Mouse (Mus musculus): ENCODE measurements around the gene Gm10309. TPM values are rescaled to one million over a fixed set of nuclear protein-coding genes. Genes with fewer than 3 reads are reported as not detected.

Gene Gm10309
- polyA plus RNA-seq, 1 experiment = not detected

DNA sequence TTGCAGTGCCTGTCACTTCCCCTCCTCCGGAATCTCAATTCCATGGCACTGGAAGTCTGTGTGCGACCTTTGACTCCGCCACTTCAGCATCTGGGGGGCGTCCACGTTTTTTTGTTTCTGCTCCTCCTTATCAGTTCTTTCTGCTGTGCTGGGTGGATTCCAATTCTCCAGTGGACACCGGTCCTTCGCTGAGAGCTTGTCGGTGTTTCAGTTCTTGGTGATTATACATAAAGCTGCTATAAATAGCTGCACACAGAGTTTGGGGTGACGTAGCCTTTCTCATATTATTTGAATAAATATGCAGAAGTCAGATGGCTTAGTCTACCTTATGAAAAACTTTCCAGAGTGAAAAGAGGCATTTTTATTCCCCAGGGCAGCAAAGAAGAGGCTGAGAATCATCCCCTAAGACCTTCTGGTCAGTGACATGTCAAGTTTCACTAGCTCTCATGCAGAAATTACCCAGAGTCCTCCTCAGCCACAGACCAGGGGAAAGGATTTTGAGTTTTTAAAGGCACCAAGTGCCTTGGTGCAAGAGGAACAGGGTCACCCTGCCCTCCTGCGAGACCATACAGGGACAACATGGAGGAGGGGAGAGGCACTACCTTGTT, 37.6 kb downstream of the Gm10309 start:
- H3K27ac ChIP-seq (ENCODE audit: insufficient read depth, low read length) = no peak overlapping the region

DNA sequence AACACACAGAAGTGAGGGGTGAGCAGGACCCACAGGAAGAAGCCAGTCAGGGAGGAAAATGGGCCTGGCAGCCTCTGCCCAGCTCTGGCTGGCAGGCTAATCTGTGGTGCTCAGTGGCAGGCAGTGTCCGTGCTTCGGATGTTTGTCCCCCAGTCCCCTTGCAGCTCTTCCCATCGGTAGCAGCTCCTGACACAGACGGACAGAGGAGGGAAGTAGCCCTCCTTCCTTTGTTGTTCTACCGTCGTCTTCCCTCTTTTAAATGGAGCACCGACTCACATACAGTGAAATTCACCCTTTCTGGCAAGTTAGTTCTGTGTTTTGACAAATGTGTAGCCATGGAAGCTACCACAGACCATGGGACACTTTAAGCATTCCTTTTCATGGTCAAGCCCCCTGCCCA, 38.2 kb downstream of the Gm10309 start:
- Histone ChIP-seq H3K4me1 (ENCODE audit: control insufficient read depth, insufficient read depth, low read length) (peaks cover 6% of the 10 kb centered on the region; the same call in 1 of the 2 replicates), H3K27ac (ENCODE audit: insufficient read depth, low read length) (no peak overlapping the region)
- TF ChIP-seq CTCF (IDR thresholded peaks at IDR 0.05; ENCODE audit: extremely low read depth, insufficient read depth, low read length) (no peak), POLR2A (IDR thresholded peaks at IDR 0.05; ENCODE audit: extremely low read depth, insufficient read depth, low read length) (no peak)

More for the DNA sequence above, 37.6 kb downstream of the Gm10309 start:
- TF ChIP-seq CTCF (IDR thresholded peaks at IDR 0.05; ENCODE audit: extremely low read depth, insufficient read depth, low read length) (no peak), POLR2A (IDR thresholded peaks at IDR 0.05; ENCODE audit: extremely low read depth, insufficient read depth, low read length) (no peak)
- no peak overlapping the region for H3K4me3 ChIP-seq (ENCODE audit: insufficient read depth, low read length)
- H3K4me1 ChIP-seq (ENCODE audit: control insufficient read depth, insufficient read depth, low read length) = peaks cover 6% of the 10 kb centered on the region; the same call in 1 of the 2 replicates

DNA sequence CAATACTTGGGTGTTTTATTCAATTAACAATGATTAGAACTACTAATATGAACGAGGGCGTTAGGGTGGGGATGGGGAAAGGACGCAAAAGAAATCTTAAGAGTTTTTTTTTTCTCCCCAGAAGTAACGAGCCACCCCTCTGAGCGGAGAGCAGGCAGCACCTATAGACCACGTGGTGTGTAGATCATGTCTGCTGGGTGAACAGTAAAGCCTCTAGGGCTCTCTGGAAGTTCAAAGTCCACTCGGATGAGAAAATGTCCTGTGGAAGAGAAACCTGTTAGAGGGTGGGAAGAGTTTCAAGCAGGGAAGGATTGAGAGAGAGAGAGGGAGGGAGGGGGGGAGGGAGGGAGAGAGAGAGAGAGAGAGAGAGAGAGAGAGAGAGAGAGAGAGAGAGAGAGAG, 38.6 kb downstream of the Gm10309 start:
- Histone ChIP-seq H3K4me1 (ENCODE audit: control insufficient read depth, insufficient read depth, low read length) (peaks cover 6% of the 10 kb centered on the region; the same call in 1 of the 2 replicates), H3K4me3 (ENCODE audit: insufficient read depth, low read length) (no peak overlapping the region), H3K27ac (ENCODE audit: insufficient read depth, low read length) (no peak overlapping the region)
- TF ChIP-seq POLR2A (IDR thresholded peaks at IDR 0.05; ENCODE audit: extremely low read depth, insufficient read depth, low read length) = no peak
- TF ChIP-seq CTCF (IDR thresholded peaks at IDR 0.05; ENCODE audit: extremely low read depth, insufficient read depth, low read length) = no peak

More for the DNA sequence above, 38.2 kb downstream of the Gm10309 start:
- H3K4me3 ChIP-seq (ENCODE audit: insufficient read depth, low read length) = no peak overlapping the region

DNA sequence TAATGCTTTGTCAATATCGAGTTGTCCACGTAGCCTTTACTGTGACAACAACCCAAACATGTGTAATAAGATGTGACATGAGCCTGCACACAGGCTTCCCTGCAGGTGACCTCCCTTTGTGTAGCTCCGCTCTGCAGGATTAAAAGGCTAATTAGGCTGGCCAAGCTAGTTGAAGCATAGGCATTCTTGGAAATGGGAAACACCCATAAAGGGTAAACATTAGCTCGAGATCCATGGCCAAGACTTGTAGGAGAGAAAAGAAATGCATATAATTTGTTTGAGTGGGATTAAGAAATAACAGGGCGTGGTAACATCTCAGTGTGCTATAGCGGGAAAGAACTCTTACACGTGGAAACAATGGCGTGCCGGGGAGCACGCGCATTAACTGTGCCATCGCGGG, 39.2 kb downstream of the Gm10309 start:
- TF ChIP-seq POLR2A (IDR thresholded peaks at IDR 0.05; ENCODE audit: extremely low read depth, insufficient read depth, low read length) = no peak
- TF ChIP-seq CTCF (IDR thresholded peaks at IDR 0.05; ENCODE audit: extremely low read depth, insufficient read depth, low read length) = no peak
- Histone ChIP-seq H3K4me1 (ENCODE audit: control insufficient read depth, insufficient read depth, low read length) (peaks cover 6% of the 10 kb centered on the region; the same call in 1 of the 2 replicates), H3K4me3 (ENCODE audit: insufficient read depth, low read length) (no peak overlapping the region), H3K27ac (ENCODE audit: insufficient read depth, low read length) (no peak overlapping the region)

DNA sequence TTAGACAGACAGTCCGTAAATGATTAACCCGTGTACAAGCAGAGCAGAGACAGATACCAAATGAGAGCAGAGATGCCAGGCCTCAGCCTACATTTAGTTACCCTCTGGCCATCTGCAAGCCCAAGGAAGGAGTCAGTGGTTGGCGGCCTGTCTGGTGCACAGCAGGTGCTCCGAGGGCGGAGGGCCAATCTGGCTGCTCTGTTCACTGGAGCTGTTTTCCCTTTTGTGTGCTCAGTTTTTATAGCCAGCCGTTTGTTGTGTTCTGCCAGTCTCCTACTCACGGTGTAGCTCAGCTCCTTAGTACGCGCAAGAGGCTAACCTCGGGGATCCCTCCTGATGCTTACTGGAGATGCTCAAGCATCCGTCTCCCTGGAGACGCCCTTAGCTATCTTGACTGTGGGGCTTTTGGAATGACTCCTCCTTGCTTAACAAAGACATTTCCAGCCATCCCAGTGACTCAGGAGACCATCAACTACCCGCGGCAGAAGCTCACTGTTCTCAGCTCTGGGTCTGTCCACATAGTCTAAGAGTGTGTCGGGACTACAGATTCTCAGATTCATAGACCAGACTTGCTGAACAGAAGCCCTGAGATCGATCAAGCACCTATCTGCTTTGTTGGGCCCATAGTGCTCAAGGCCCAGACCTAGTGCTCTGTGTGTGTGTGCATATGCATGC, 40.2 kb downstream of the Gm10309 start:
- Histone ChIP-seq H3K4me3 (ENCODE audit: insufficient read depth, low read length) (no peak overlapping the region), H3K4me1 (ENCODE audit: control insufficient read depth, insufficient read depth, low read length) (peaks cover 6% of the 10 kb centered on the region; the same call in 1 of the 2 replicates), H3K27ac (ENCODE audit: insufficient read depth, low read length) (no peak overlapping the region)
- TF ChIP-seq POLR2A (IDR thresholded peaks at IDR 0.05; ENCODE audit: extremely low read depth, insufficient read depth, low read length) (no peak), CTCF (IDR thresholded peaks at IDR 0.05; ENCODE audit: extremely low read depth, insufficient read depth, low read length) (no peak)

DNA sequence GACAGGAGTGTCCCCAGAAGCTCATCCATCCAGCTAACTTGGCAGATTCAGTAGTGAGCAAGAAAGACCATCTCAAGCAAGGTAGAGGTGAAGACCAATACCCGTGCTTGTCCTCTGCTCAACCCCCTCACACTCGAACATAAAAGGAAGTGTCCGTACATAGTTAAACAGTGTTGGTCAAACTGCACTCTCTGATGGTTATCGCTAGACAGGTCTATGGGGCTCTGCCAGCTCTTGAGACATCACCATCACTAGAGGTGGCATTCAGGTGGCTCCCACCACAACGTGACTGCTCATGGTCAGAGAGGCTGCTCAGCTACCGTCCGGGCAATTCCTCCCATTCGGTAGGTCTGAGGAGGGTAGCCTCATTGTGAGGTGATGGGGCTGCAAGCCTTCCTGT, 40.8 kb downstream of the Gm10309 start:
- peaks cover 6% of the 10 kb centered on the region; the same call in 1 of the 2 replicates for H3K4me1 ChIP-seq (ENCODE audit: control insufficient read depth, insufficient read depth, low read length)
- TF ChIP-seq CTCF (IDR thresholded peaks at IDR 0.05; ENCODE audit: extremely low read depth, insufficient read depth, low read length) (no peak), POLR2A (IDR thresholded peaks at IDR 0.05; ENCODE audit: extremely low read depth, insufficient read depth, low read length) (no peak)
- H3K4me3 ChIP-seq (ENCODE audit: insufficient read depth, low read length) = no peak overlapping the region
- H3K27ac ChIP-seq (ENCODE audit: insufficient read depth, low read length) = no peak overlapping the region

DNA sequence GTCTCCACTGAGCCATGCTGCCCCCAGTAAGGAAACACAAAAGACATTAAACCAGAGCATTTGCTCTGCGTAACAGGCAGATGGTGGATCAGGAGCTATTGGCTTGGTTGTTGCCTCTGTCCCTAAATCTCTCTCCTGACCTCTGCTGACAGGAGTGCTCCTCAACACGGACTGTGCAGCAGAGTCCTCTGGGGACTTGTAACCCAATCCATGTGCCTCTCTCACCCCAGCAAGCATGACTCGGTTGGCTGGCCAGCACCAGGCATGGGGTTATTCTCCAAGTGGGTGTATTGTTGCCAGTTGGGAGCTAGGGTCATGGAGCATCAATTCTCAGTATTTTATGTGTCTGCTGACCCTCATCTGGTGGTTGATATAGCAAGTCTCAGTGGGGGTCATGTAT, 41.7 kb downstream of the Gm10309 start:
- peaks cover 6% of the 10 kb centered on the region; the same call in 1 of the 2 replicates for H3K4me1 ChIP-seq (ENCODE audit: control insufficient read depth, insufficient read depth, low read length)
- no peak overlapping the region for H3K4me3 ChIP-seq (ENCODE audit: insufficient read depth, low read length)
- no peak overlapping the region for H3K27ac ChIP-seq (ENCODE audit: insufficient read depth, low read length)
- TF ChIP-seq CTCF (IDR thresholded peaks at IDR 0.05; ENCODE audit: extremely low read depth, insufficient read depth, low read length) = no peak
- TF ChIP-seq POLR2A (IDR thresholded peaks at IDR 0.05; ENCODE audit: extremely low read depth, insufficient read depth, low read length) = no peak

DNA sequence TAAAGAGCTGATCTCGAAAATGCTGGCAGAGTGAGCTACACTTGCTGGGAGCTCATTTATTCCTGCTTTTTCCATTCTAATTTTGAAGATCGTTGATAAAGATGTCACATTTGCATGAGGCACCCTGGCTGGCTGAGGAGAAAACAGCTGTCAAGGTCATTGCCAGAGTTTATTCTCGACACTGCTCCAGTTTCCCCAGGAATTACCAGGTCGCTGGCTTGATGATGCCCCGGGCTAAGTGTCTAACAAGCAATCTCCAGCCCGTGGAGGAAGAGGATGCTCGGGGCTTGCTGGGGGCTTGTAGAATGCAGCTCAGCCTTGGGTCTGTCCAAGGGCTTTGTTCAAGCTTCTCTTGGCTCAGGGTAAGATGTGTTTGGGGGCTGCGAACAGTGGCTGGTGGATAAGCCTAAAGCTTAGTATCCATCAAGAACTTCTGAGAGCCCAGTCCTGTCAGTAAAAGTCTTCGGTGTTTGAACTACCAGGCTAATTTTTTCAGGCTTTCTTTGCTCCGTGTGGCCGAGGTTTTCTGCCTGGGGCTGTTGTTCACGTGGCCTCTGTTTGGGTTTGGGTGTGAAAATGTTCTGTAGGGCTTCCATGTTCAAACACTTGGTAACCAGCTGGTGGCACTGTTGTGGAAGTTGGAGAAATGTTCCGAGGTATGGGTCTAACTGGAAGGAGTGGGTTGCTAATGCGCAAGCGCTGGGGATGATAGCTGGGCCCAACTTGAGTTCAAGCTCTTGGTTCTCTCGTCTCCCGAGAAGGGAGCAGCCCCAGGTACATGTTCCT, 44.2 kb downstream of the Gm10309 start:
- Histone ChIP-seq H3K4me3 (ENCODE audit: insufficient read depth, low read length) (no peak overlapping the region), H3K27ac (ENCODE audit: insufficient read depth, low read length) (no peak overlapping the region), H3K4me1 (ENCODE audit: control insufficient read depth, insufficient read depth, low read length) (peaks cover 4% of the 10 kb centered on the region)
- TF ChIP-seq POLR2A (IDR thresholded peaks at IDR 0.05; ENCODE audit: extremely low read depth, insufficient read depth, low read length) = no peak
- TF ChIP-seq CTCF (IDR thresholded peaks at IDR 0.05; ENCODE audit: extremely low read depth, insufficient read depth, low read length) = no peak

DNA sequence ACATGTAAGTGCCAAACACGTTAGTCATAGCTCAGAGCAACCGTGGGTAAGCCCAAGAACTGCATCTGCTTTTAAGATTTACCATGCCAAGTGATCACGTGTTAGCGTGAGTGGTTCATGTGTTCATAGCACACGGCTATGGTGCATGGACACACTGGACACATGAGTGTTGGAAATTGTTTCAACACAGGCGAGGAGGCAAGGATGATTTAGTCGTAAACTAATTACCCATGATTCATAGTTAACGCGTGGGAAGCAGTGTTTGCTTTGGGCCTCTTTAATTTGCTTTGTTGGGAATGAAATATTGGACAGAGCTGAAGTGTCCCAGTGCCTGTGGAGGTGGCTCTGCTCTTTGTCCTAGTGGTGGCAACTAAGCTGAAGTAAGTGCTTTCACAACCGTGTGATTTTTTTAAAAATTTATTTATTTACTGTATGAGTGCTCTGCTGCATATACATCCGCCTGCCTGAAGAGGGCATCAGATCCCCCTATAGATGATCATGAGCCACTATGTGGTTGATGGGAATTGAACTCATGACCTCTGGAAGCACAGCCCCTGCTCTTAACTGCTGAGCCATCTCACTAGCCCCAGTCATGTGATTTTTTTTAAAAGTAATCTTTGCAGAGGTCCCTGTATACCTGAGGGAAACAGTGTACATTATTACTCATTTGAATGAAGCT, 46.6 kb downstream of the Gm10309 start:
- Histone ChIP-seq H3K27ac (ENCODE audit: insufficient read depth, low read length) (no peak overlapping the region), H3K4me1 (ENCODE audit: control insufficient read depth, insufficient read depth, low read length) (peaks cover 2% of the 10 kb centered on the region), H3K4me3 (ENCODE audit: insufficient read depth, low read length) (no peak overlapping the region)
- TF ChIP-seq POLR2A (IDR thresholded peaks at IDR 0.05; ENCODE audit: extremely low read depth, insufficient read depth, low read length) (no peak), CTCF (IDR thresholded peaks at IDR 0.05; ENCODE audit: extremely low read depth, insufficient read depth, low read length) (no peak; the same call in 1 of the 2 replicates)

All from cortical plate, adult 2 months (tissue).